Mouse (Mus musculus) monocyte, adult 5-6 weeks (primary cell): ENCODE data around the gene Prl4a1. TPM values are rescaled to one million over a fixed set of nuclear protein-coding genes. Genes with fewer than 3 reads are reported as not detected.
"Not testable (repeated sequence)": the region's sequence is repeated elsewhere in the genome, so short reads cannot be mapped to it uniquely, and the experiment has no call there.

Experiments
- ATAC-seq: fragments of 153-309, 156-312 bp; replicated peaks from 2 replicates; pipeline ENCODE4 v1.8.0; 2017; ENCODE audit warnings: mild to moderate bottlenecking; ENCODE audit not compliant: low TSS enrichment, insufficient number of reproducible peaks, severe bottlenecking, poor library complexity, low FRiP score
- total RNA-seq: library from RNA; stranded (forward); fragments of 200-1000, 200-491, 200-594 nt; gene quantifications from 3 replicates; pipeline ENCODE4 v1.2.3, GENCODE M21; 2017

The Prl4a1 gene
- not detected in 3 replicates for total RNA-seq

DNA sequence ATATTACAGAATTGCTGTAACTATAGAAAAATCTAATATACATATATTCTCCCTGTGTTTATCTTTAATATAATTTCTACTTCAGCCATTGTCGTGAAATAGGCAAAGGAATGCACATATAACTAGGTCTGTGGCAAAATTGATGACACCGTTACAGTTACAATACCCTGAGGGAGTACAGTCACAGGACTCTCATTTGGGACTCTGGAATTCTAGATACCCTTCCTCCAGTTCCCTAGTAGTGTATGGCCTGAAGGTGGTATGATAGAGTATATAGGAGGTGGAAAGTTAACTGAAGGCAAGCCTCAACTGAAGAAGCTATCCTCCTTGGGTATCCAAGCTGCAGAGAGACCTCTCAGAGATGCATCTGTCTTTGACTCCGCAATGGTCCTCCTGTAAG lies at the start of gene Prl4a1:
Gene Prl4a1 (plus strand): TSS at position 301 of the 400 bp plus-strand sequence.
- no peak for ATAC-seq

DNA sequence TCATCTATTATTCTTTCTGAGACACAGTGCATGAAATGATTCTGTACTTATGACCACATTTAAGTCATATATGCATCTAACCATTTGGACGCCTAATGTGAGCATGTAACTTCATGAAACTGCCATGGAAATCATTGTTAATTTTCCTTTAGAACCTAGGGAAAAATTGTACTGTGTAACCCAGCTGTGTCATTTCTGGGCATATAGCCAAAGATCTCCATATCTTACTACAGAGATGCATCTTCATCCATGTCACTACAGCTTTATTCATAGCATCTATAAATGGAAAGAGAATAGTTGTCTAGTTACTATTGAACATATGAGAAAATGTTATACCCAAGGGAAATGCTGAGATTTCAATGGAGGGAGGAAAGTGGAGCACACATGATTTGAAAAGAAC lies 43.1 kb upstream of the Prl4a1 start:
- ATAC-seq: no peak

DNA sequence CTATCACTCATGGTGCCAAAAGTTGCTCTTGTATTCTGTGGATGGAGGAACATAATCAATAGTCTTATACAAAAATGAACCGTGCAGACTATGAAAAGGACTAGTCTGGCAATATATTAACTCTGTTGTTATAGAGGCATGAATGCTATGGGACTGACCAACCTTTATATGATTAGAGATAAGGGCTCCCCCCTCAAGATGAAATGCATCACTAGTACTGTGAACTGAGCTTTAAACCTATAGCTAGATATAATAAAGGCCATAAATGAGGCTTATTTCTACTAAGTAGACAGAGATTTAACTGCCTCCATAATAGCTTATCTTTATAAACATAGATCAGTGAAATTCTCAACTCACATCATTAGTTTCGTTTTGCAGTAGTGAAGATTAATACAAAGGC lies 41.7 kb upstream of the Prl4a1 start:
- ATAC-seq: not testable (repeated sequence)

DNA sequence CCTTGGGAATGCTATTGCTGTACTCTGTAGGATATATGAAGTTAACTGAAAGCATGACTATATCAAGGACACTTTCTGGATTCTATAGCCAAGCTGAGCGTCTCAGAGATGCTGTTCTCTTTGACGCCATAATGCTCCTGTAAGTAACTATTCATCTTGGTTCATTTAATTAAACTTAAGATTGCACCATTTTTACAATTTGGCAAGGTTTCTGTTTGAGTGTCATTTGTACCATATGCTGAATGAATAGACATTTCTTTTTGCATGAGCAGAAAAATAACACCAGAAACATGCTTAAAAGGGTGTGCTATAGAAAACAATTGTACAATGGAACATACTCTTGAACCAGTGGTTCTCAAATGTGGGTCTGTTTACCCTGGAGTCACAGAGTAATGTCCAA lies 38.4 kb upstream of the Prl4a1 start:
- ATAC-seq: no peak

DNA sequence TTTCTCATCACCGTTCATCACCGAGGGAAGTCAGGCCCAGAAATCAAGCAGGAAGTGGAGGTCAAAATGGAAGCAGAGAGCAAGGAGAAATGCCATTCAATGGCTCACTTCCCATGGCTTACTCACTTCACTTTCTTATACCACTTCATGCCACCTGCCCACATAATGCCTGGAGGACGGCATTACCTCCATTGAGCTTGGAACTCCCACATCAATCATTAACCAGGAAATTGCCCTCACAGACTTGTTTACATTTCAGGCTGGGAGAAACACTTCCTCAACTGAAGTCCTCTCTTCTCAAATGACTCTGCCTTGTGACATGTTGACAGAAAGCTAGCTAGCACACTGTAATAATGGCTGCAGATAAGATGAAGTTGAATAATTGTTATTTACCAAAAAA lies 19.5 kb upstream of the Prl4a1 start:
- ATAC-seq: not testable (repeated sequence)

DNA sequence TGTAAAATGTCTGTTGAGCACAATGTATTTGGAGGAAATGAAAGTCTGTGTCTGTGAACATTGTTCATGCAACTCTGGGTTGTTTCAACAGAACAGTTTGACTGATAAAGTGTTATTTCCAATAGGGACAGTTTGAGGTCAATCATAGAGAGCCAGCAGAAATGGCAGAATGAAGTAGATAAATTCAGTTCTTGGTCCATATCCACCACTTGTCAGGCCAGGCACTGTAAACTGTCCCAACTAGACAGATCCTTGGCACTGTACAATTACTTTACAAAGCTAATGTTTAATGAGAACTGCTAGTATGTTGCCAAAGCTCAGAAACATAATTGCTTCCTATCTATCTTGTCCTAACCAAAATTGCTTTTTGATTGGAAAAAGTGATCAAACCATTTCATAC lies 13.3 kb downstream of the Prl4a1 start:
- no peak for ATAC-seq

DNA sequence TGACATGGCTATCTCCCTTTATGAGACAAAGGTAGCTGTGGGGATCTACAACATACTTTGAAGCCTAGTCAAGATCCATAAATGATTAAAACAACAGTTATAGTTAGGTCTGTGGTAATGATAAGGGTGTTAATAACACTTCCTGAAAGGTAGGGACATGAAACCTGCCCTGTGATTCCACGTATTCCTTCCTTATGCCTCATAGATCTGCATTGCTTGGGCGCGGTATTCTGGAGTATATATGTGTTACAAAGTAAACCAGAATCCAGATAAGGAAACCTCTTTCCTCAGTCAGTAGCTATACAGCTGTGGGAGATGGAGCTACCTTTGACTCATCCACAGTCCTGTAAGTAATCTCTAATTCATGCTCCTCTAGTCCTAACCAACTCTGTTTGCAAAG lies 53.3 kb downstream of the Prl4a1 start:
- no peak for ATAC-seq

Other genes with a start within 250 kb of the Prl4a1 start
- gene Prl7c1, start 235.4 kb upstream of the Prl4a1 start, total RNA-seq: not detected in 3 replicates
- gene Prl2a1, start 214.6 kb upstream of the Prl4a1 start, total RNA-seq: not detected in 3 replicates
- gene Prl2c1, start 166.9 kb upstream of the Prl4a1 start, total RNA-seq: not detected in 3 replicates
- gene Prl5a1, start 126.3 kb downstream of the Prl4a1 start, total RNA-seq: not detected in 3 replicates
- gene Gm11361, start 241.3 kb downstream of the Prl4a1 start, total RNA-seq: 4.5 to 11.9 TPM (median 10.6 TPM) in 3 replicates